Mouse (Mus musculus) testis, postnatal 14 days (tissue): ENCODE results near the gene Casp7.

ENCODE experiments used
- DNase-seq: peaks from one replicate; pipeline ENCODE4 v3.0.0; 2021; ENCODE audit warnings: low spot score

Gene Casp7

DNA sequence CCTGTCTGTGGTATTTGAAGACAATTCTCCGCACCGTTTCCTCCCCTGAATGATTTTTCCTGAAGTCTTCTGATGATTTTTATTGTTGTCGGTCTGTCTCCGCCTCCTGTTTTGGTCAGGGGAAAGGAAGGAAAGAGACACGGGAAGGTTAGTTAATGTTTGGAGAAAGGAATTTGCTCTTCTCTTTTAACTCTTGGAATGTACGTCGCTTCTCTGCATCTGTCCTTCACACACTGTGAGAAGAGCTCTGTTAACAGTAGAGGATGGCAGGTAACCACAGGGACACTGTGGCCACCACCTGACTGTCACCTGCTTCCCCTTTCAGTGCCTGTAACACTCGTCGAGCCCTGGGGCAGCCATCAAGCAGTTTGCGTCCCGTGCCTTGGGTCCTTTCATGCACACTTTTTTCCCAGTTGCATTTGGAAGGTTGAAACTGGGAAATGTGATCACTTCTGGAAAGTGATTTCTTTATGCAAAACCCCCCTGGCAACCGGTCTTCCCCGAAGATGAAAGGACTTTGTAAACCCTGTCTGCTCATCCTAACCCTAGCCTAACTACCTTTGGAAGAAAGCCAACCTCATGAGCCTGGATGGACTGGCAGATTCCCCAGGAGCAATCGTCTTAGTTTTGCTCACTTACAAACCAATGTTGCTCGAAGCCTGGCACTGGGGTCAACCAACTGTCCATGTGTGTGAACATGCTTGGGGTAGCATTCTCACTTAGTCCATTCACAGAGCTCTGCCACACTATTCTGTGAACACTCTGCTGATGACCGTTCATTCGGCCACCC, 27.9 kb downstream of the Casp7 start:
- DNase-seq, result no peak

DNA sequence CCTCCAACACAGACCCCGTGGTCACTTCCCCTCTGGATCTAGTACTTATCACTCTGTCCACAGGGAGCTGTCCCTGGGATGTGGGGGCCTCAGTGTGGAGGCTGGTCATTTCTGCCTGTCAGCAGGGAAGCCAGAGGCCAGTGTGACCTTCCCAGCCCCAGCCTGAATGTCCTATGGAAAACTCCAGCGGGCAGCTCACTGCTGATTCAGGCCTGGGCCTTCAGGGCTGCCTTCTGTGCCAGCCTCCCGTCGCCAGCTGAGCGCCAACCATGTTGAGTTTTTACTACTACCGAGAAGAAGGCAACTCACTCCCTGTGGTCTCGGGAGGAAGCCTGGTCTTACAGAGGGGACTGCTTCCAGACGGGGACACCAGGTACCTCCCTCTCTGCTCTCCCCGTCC, 28.6 kb downstream of the Casp7 start:
- DNase-seq, result no peak

- DNase-seq, result no peak
Measured at GRCm38 (mm10) chr19:56430369-56430768, 33.4 kb downstream of the Casp7 start.

DNA sequence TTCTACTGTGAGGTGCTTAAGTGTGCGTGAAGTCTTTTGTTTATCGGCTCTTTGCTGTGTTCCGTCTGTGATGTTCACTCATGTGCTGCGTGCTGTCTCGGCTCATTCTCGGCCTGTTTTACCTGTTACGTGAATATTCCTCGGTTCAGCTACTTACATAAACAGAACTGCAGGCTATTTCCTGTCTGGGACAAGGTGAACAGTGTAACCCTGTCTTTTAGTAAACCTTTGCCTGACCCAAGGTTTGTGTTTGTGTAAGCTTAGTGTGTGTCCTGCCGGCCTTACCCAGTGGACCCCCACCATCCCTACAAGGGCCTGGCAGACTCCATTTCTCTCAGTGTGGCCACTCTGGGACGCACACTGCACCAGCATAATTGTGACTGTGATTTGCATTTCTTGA, 35.8 kb downstream of the Casp7 start:
- no peak for DNase-seq

GRCm38 (mm10) chr19:56433581-56433980, 36.7 kb downstream of the Casp7 start:
- DNase-seq, result no peak

DNA sequence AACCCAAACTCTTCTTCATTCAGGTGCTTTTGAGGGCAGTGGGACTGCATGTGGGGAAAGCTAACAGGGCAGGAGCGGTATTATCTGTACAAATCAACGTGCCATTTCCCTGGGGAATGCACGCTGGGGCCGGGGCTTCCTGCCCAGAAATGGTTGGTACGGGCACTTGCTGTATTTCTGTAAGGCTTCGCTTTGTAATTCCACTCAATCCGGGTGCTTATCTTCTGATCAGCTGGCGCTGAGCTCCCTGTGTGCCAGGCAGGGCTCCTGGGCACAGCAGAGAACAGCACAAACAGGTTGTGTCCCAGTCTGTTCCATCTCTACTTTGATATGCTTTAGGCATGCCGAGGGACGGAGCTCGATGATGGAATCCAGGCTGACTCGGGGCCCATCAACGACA, 39.5 kb downstream of the Casp7 start:
- DNase-seq, result no peak

- no peak for DNase-seq
Measured at GRCm38 (mm10) chr19:56438357-56439071, 41.6 kb downstream of the Casp7 start.

GRCm38 (mm10) chr19:56439072-56439434, 42.1 kb downstream of the Casp7 start:
- no peak for DNase-seq

- no peak for DNase-seq
Measured at GRCm38 (mm10) chr19:56443445-56443844, 46.5 kb downstream of the Casp7 start.

GRCm38 (mm10) chr19:56448784-56449183, 51.9 kb downstream of the Casp7 start:
- DNase-seq, result no peak

DNA sequence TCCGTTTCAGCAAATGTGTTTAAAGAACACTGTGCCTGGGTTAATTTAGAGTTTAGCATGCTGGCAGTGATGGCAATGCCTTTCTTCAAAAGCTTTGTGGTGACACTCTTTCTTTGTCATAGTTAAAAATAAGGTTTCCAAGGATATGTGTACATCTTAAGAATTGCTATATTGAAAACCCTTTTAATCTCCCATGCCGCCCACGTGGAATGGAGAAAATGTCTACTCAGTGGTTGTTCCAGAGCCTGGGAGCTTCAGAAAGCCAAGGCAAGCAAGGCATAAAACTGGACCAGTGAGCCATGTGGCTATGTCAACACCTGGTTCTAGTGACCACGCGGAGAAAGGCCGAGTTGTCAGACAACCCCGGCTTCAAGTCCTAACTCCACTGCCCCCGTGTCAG, 52.6 kb downstream of the Casp7 start:
- no peak for DNase-seq

DNA sequence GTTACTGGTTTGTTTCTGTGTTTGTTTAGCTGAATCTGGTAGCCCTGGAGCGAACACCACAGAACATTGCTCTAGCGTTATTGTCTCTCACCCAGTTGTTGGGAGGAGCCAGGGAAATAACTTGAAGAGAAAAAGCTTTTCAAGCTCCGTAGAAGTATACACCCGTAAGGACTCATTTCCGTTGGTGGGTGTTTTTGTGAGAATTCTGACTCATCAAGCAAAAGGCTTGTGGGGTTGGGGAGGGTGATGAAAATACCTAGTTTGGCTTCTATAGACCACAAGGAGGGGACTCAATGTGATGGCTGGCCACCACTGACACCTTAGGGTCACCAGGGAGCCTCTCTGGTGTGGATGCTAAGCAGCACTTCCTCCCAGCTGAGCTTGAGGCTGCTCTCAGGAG, 54.0 kb downstream of the Casp7 start:
- no peak for DNase-seq

- no peak for DNase-seq
Measured at GRCm38 (mm10) chr19:56451867-56452266, 54.9 kb downstream of the Casp7 start.

- no peak for DNase-seq
Measured at GRCm38 (mm10) chr19:56452421-56452820, 55.5 kb downstream of the Casp7 start.

DNA sequence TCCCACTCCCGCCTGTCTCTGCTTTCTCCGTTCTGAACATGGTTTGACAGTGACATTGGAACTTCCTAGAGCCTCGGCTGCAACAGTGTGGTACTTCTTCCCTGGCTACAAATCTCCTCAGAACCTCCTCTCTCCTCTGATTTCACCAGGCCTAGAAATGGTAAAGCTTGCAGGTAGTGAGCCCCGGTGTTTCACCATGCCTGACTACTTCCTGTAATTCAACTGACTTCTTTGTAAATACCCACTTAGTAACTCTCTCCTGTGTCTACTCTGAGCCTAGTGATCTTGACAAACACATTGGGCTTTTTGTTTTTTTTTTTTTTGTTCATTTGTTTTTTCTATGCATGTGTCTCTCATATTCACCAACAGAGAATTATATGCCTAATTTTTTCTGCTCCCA, 57.9 kb downstream of the Casp7 start:
- no peak for DNase-seq

DNA sequence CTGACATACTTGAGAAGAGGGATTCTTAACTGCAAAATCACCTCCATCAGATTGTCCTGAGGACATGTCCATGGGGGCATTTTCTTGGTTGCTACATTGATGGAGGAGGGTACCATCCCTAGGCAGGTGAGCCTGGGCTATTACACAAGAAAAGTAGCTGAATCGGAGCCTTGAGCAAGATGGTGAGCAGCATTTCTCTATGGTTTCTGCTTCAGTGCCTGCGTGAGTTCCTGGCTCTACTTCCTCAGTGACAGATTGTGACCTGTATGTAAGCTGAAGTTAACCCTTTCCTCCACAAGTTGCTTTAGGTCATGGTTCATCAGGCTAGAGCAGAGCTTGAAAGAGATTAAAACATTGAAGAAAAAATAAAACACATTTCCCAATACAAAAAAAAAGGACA, 58.4 kb downstream of the Casp7 start:
- DNase-seq, result no peak

DNA sequence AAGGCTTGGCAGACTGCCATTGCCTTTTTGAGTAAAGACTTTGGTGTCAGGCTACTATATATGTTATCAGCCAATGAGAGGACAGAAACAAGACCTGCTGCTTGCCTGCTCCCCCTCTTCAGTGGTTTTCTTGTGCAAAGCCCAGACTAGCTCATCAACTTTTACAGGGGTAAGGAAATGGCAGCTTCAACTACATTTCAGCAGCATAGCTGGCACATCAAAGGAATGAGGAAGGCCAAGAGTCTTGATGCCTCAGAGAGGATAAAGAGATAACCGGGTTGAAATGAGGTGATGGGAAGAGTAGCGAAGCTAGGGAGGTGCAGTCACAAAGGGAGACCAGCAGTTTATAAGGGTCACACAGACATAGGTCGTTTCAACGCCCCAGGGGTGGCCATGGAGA, 60.6 kb downstream of the Casp7 start:
- DNase-seq, result no peak

DNA sequence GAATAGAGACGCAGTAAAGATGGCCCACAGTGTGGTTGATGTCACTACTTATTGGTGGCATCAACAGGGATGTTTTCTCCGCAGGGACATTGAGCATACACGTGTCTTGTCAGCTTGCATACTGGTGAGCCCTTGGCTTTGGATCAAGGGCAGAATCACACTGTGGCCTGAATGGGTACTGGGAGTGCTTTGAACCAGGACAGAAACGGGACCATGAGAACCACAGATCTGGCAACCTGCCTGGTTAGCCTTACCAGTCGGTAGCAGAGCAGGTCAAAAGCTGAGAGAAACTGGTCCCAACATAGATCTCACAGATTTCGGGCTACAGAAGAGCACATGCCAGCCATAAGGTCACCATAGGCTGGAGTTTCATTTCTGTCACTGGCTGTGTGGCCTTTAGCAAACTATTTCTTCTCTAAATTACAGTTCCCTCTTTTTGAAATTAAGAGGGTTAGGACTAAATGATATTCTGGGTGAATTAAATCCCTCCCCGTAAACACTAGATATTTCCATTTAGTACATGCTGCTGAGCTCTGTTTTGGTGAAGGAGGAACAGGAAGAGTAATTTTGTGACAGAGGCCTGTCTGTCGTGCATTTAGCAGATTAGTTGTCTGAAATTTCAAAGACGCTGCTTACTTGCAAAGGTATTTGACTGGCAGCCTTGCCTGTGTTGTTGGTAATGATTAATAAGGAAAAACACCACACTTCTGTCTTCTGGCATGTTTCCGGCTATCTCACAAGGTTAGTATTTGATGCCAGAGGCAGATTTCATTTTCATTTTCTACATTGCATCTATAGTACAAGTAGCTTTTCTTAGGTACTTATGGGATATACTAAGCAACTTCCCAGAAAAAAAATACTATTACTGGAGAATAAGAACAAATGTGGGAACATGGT, 62.5 kb downstream of the Casp7 start:
- DNase-seq, result peak; percentile 24

- no peak for DNase-seq
Measured at GRCm38 (mm10) chr19:56460241-56460640, 63.3 kb downstream of the Casp7 start.

DNA sequence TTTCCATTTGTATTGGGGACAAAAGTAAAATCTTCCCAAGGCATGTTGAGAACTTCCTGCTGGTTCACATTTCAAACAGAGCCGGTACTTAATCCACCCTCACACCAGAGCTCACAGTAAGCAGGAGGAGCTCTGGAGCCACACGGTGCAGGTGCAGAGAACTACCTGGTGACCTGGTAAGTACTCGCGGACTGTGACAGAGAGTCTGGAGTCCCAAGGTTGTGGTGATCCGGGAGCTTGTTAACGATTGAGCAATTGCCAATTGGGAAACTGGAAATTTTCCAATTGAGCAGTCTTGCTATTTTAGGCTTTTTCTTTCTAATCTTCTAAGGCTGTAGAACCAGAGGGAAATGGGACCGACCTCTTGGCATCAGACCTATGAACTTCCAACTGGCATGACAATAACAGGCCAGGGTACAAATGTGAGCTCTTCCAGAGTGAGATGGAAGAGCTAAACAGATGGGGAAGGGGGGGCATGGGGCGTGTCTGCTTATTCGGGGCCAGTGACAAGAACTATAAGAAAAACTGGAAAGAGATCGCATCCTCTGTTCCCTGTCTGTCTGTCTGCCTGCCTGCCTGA, 64.7 kb downstream of the Casp7 start, which contains the start of gene Plekhs1:
Gene Plekhs1, plus strand, starts transcription at position 119 of the 580 bp plus-strand sequence.
- DNase-seq, result no peak

DNA sequence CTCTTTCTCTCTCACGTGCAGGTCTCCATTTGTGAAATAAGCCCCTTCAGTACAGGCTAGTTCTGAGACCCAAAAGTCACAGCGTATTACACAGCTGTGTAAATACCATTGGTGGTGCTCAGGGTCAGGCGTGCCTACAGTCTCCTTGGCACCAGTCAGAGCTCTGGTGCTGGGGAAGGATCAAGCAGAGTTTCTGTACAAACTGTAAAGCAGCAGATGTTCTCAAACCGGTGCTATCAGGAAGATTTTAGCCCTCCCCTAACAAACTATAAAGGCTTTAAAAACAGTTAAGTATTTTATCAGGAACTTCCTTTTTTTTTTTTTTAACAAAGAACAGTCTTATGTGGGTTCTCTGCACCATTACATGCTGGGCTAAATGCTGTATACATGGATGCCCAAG, 65.9 kb downstream of the Casp7 start:
- DNase-seq, result no peak

DNA sequence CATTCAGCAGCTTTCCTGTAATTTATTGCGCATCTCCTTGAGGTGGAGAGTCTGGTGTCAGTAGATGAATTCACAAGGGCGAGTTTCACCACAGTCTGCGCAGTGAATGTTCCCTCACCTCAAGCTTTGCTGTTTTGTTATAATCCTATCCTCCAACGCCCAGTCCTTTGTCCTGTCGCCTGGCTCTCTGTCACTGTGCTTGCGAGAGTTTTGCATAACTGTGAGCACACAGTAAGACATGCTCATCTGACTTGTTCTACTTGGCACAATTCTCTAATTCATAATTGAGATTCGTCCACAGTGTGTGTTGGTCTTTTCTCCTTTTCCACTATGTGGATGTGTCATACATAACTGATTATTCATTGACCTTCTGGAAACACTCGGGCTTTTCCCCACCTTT, 69.6 kb downstream of the Casp7 start:
- no peak for DNase-seq
